Mouse (Mus musculus) myocyte (in vitro differentiated cells): ENCODE results near the gene Chst5.

Experiments used
- CEBPB ChIP-seq: IDR thresholded peaks from 2 replicates; pipeline ENCODE4 v1.6.1; 2011; ENCODE audit warnings: mild to moderate bottlenecking, moderate library complexity; ENCODE audit not compliant: poor library complexity, insufficient read depth, severe bottlenecking
- E2F4 ChIP-seq: IDR thresholded peaks from one replicate; pipeline ENCODE4 v1.6.1; 2011; ENCODE audit warnings: mild to moderate bottlenecking, control low read depth, moderate library complexity; ENCODE audit not compliant: insufficient read depth
- MAX ChIP-seq: IDR thresholded peaks from one replicate; pipeline ENCODE4 v1.6.1; 2011; ENCODE audit warnings: low read depth, mild to moderate bottlenecking, control low read depth
- MYOG ChIP-seq, 3 experiments: IDR thresholded peaks; one replicate each; pipeline ENCODE4 v1.6.1; 2011; ENCODE audit warnings: control low read depth in 2 of 3, low read depth in 2 of 3, mild to moderate bottlenecking in 2 of 3; ENCODE audit not compliant: insufficient read length in 2 of 3, control insufficient read depth in 1 of 3, insufficient read depth in 1 of 3
- POLR2A ChIP-seq: IDR thresholded peaks from one replicate; pipeline ENCODE4 v1.6.1; 2011; ENCODE audit warnings: low read depth, mild to moderate bottlenecking, control low read depth, moderate library complexity; ENCODE audit not compliant: insufficient read length
- POLR2AphosphoS2 ChIP-seq: IDR thresholded peaks from one replicate; pipeline ENCODE4 v1.6.1; 2011; ENCODE audit warnings: low read depth, control low read depth; ENCODE audit not compliant: insufficient read length
- REST ChIP-seq: IDR thresholded peaks from one replicate; pipeline ENCODE4 v1.6.1; 2011; ENCODE audit warnings: mild to moderate bottlenecking, control low read depth, moderate library complexity; ENCODE audit not compliant: insufficient read depth, insufficient read length
- USF1 ChIP-seq: IDR thresholded peaks from one replicate; pipeline ENCODE4 v1.6.1; 2011; ENCODE audit warnings: low read depth, mild to moderate bottlenecking, control low read depth, moderate library complexity

- TF ChIP-seq POLR2A (no peak), MAX (no peak), REST (no peak), POLR2AphosphoS2 (no peak), USF1 (no peak), CEBPB (no peak), E2F4 (no peak), MYOG (IDR thresholded peaks at IDR 0.05; ENCODE audit: control insufficient read depth in 1 of 3, insufficient read depth in 1 of 3, insufficient read length in 2 of 3, low read depth in 2 of 3) (no peak)
These were observed 2.7 kb upstream of the Chst5 start for GRCm38 (mm10) chr8:111912860-111913432.
